Mouse (Mus musculus) liver, adult 2 months (tissue): Measurements from ENCODE around the gene Anapc15. TPM values are rescaled to one million over a fixed set of nuclear protein-coding genes. Genes with fewer than 3 reads are reported as not detected.

Experiments used
- DNase-seq: peaks from one replicate; pipeline ENCODE4 v3.0.0-alpha.2; 2011; ENCODE audit warnings: low read depth, low spot score; ENCODE audit errors: extremely low read depth
- H3K27ac ChIP-seq: fragments of 200-500 bp; replicated peaks from 2 replicates; pipeline ENCODE4 v1.5.1; 2012; ENCODE audit warnings: low read depth, mild to moderate bottlenecking, control low read depth, inconsistent platforms, low read length; ENCODE audit not compliant: insufficient read depth
- H3K27me3 ChIP-seq: fragments of 200-500 bp; 2 replicates; pipeline ENCODE4 v1.6.1; 2012; ENCODE audit warnings: mild to moderate bottlenecking, moderate library complexity, low read length, inconsistent platforms; ENCODE audit not compliant: control insufficient read depth, insufficient read depth
- H3K36me3 ChIP-seq: fragments of 200-500 bp; 2 replicates; pipeline ENCODE4 v1.6.1; 2012; ENCODE audit warnings: low read length, inconsistent platforms; ENCODE audit not compliant: control insufficient read depth, insufficient read depth
- H3K4me1 ChIP-seq: fragments of 200-500 bp; 2 replicates; pipeline ENCODE4 v1.6.1; 2011; ENCODE audit warnings: low read length; ENCODE audit not compliant: control insufficient read depth, insufficient read depth
- H3K4me3 ChIP-seq: fragments of 200-500 bp; 2 replicates; pipeline ENCODE4 v1.5.1; 2011; ENCODE audit warnings: low read depth, mild to moderate bottlenecking, control low read depth, low read length, moderate library complexity; ENCODE audit not compliant: insufficient read depth
- H3K79me2 ChIP-seq: fragments of 200-500 bp; 2 replicates; pipeline ENCODE4 v1.6.1; 2012; ENCODE audit warnings: inconsistent platforms, mild to moderate bottlenecking, low read length, moderate library complexity; ENCODE audit not compliant: control insufficient read depth, insufficient read depth
- H3K9ac ChIP-seq: fragments of 200-500 bp; 2 replicates; pipeline ENCODE4 v1.6.1; 2012; ENCODE audit warnings: low read depth, mild to moderate bottlenecking, control low read depth, inconsistent platforms, low read length
- CTCF ChIP-seq: fragments of 200-500 bp; IDR thresholded peaks from 2 replicates; pipeline ENCODE4 v1.5.1; 2011; ENCODE audit warnings: low read depth, low read length, control low read depth
- POLR2A ChIP-seq: fragments of 200-500 bp; IDR thresholded peaks from 2 replicates; pipeline ENCODE4 v1.6.1; 2011; ENCODE audit warnings: low read length, control low read depth; ENCODE audit not compliant: insufficient read depth; ENCODE audit errors: extremely low read depth
- WGBS: fragments of 180-500 bp; shearing (Covaris S2); methylation state at CpG from one replicate; pipeline ENCODE4 v1.1.7; 2018; 5-methylcytosine and 5-hydroxymethylcytosine counted together
- polyA plus RNA-seq: library from polyadenylated mRNA; depleted of rRNA; stranded (reverse); fragments of >200 nt; gene quantifications from 2 replicates; pipeline ENCODE4 v1.2.3, GENCODE M21; 2012
- total RNA-seq: library from RNA; depleted of rRNA; stranded (reverse); fragments of >200 nt; gene quantifications from 2 replicates; pipeline ENCODE4 v1.2.3, GENCODE M21; 2014

Anapc15 gene
- total and polyA plus RNA-seq, 2 experiments = 16.6 to 31.8 TPM

DNA sequence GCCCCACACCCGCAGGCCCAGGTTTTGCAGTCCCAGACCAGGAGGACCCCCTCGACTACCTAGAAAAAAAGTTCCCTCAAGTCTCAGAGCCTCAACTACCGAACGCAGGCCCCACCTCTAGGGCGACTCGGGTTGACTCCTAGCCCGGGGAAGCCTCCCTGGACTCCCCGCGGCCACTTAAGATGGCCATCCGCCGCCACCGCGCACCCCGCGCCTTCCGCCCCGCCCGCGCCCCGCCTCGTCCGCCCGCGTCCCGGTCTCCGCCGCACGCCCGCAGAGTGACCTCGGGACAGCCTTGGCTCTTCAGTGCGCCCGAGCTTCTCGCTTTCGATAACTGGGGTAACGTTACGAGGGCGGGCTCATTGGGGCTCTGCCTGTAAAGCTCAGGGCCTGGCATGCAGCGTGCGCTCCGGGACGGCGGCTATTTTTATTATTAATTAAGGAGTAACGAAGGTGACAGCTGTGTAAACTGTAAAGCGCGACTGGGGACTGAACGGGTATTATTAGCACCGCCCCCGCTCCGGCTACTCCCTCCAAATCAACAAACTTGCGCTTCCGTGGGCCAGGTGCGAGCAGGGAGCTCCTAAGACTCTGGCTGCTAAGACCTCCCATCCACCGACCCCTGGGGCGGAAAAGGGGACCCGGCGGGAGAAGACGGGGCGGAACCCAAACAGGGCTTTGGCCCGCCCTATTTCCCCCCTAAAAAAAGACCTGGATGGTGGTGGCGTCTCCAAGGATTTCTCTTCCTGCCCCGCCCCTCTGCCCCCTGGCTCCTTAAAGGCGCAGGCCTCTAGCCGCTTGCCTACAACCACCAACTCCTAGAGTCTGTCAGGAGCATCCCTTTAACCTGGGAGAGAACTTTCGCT lies 25.7 kb upstream of the Anapc15 start, which contains the start of gene Inppl1:
Gene Inppl1, minus strand, starts transcription at position 624 of the 866 bp plus-strand sequence.
- peak within 1 kb of the TSS; percentile 95 for H3K27ac ChIP-seq
- TF ChIP-seq POLR2A (peak; percentile 16; the same call in 1 of the 2 replicates), CTCF (peak; percentile 19; the same call in 1 of the 2 replicates)
- DNase-seq = peak; percentile 79
- under 1% methylated on average over 64 of the region's 64 CpGs for WGBS
- H3K36me3 ChIP-seq = peaks cover 5% of the 10 kb centered on the region; the same call in 1 of the 2 replicates
- peaks cover 6% of the 10 kb centered on the region; the same call in 1 of the 2 replicates for H3K79me2 ChIP-seq
- peak within 1 kb of the TSS; percentile 95 for H3K4me3 ChIP-seq
- H3K27me3 ChIP-seq = no peaks in the 10 kb centered on the region
- H3K9ac ChIP-seq = peak within 1 kb of the TSS; percentile 91
- H3K4me1 ChIP-seq = peaks cover 4% of the 10 kb centered on the region; the same call in 1 of the 2 replicates

DNA sequence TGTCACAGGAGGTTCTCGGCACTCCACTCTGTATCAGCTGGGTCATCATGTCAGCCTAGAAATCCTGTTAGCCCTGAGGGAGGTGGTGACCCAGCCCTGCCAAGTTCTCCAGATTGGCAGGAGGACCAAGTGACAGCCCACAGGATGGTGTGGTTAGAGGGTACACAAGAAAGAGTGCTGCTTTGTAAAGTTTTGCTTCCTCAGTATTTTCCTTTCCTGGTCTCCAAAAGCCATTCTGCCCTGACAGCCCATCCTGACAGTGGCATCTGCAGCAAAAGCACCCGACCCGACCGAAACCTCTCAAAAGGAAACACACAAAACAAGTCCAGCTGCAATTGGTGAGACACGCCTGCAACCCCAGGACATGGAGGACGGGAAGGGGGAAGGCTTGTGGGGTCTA lies 19.3 kb upstream of the Anapc15 start:
- WGBS = 78% methylated on average over 6 of the region's 6 CpGs
- DNase-seq = no peak
- Histone ChIP-seq H3K4me3 (peak overlapping the region; percentile 29), H3K4me1 (peaks cover 3% of the 10 kb centered on the region; the same call in 1 of the 2 replicates), H3K36me3 (no peaks in the 10 kb centered on the region), H3K79me2 (no peaks in the 10 kb centered on the region), H3K27me3 (no peaks in the 10 kb centered on the region), H3K27ac (no peak overlapping the region), H3K9ac (no peak overlapping the region)
- no peak for TF ChIP-seq CTCF
- TF ChIP-seq POLR2A = no peak

DNA sequence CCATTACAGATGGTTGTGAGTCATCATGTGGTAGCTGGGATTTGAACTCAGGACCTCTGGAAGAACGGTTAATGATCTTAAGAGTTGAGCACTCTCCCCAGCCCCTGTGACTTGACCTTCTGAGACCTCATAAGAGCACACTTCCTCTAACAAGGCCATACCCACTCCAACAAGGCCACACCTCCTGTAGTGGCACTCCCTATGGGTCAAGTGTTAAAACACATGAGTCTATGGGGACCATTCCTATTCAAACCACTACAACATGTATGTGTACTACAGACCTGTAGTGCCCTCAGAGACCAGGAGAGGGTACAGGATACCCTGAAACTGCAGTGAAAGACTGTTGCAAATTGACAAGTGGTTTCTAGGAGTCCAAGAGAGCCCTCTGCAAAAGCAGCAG lies 15.6 kb upstream of the Anapc15 start:
- Histone ChIP-seq H3K4me1 (peaks cover 3% of the 10 kb centered on the region; the same call in 1 of the 2 replicates), H3K79me2 (no peaks in the 10 kb centered on the region), H3K9ac (no peak overlapping the region), H3K36me3 (no peaks in the 10 kb centered on the region), H3K4me3 (no peak overlapping the region), H3K27me3 (no peaks in the 10 kb centered on the region), H3K27ac (no peak overlapping the region)
- 82% methylated on average over 1 of the region's 1 CpGs for WGBS
- TF ChIP-seq CTCF (no peak), POLR2A (no peak)
- DNase-seq = no peak

DNA sequence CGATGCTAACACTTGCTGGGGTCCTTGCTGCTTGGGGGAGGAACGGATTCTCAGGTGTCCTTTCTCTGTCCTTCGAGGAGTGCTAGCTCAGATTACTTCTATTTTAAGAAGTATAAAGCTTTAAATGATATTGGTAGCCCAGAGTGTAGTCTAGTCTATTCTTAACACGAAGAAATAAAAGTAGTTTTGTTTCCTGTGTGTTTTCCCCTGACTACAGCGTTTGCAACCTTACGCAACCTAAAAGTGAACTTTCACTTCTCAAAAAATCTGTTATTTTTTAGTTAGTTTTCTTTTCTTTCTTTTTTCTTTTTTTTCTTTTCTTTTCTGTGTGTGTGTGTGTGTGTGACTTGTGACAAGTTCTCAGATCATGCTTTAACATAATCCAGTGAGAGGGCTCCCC lies 11.8 kb upstream of the Anapc15 start:
- Histone ChIP-seq H3K4me1 (peaks cover 3% of the 10 kb centered on the region; the same call in 1 of the 2 replicates), H3K27me3 (no peaks in the 10 kb centered on the region), H3K4me3 (no peak overlapping the region), H3K27ac (no peak overlapping the region), H3K9ac (no peak overlapping the region), H3K36me3 (no peaks in the 10 kb centered on the region), H3K79me2 (no peaks in the 10 kb centered on the region)
- DNase-seq = no peak
- WGBS = 63% methylated on average over 6 of the region's 6 CpGs
- TF ChIP-seq CTCF (no peak), POLR2A (no peak)

DNA sequence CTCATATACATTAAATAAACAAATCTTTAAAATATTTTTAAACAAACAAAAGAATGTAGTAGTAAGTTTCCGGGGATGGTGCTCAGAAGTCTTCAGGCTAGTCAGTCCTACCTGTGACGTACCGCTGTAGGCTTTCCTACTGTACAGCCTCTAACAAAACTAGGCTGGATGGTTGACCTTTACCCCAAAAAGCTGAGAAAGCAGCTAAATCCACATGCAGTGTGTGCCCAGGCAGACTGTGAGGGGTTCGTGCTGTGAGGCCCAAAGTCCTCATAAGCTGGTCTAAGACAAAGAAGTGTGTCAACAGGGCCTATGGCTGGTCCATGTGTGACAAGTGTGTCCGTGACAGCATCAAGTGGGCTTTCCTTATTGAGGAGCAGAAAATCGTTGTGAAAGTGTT lies 10.7 kb upstream of the Anapc15 start:
- H3K27ac ChIP-seq = no peak overlapping the region
- H3K9ac ChIP-seq = no peak overlapping the region
- peaks cover 3% of the 10 kb centered on the region; the same call in 1 of the 2 replicates for H3K4me1 ChIP-seq
- no peaks in the 10 kb centered on the region for H3K27me3 ChIP-seq
- no peak for DNase-seq
- no peaks in the 10 kb centered on the region for H3K79me2 ChIP-seq
- WGBS = 79% methylated on average over 6 of the region's 6 CpGs
- H3K4me3 ChIP-seq = no peak overlapping the region
- no peaks in the 10 kb centered on the region for H3K36me3 ChIP-seq
- TF ChIP-seq POLR2A (no peak), CTCF (no peak)
